Mouse (Mus musculus) cortical plate, adult 2 months (tissue): ENCODE results near the gene Crybb1.

Experiments
- CTCF ChIP-seq: fragments of 200-500 bp; IDR thresholded peaks from 2 replicates; pipeline ENCODE4 v1.5.1; 2011; ENCODE audit warnings: mild to moderate bottlenecking, control low read depth, low read length; ENCODE audit not compliant: insufficient read depth; ENCODE audit errors: extremely low read depth
- POLR2A ChIP-seq: fragments of 200-500 bp; IDR thresholded peaks from 2 replicates; pipeline ENCODE4 v1.6.1; 2011; ENCODE audit warnings: mild to moderate bottlenecking, low read length, control low read depth; ENCODE audit not compliant: insufficient read depth; ENCODE audit errors: extremely low read depth

DNA sequence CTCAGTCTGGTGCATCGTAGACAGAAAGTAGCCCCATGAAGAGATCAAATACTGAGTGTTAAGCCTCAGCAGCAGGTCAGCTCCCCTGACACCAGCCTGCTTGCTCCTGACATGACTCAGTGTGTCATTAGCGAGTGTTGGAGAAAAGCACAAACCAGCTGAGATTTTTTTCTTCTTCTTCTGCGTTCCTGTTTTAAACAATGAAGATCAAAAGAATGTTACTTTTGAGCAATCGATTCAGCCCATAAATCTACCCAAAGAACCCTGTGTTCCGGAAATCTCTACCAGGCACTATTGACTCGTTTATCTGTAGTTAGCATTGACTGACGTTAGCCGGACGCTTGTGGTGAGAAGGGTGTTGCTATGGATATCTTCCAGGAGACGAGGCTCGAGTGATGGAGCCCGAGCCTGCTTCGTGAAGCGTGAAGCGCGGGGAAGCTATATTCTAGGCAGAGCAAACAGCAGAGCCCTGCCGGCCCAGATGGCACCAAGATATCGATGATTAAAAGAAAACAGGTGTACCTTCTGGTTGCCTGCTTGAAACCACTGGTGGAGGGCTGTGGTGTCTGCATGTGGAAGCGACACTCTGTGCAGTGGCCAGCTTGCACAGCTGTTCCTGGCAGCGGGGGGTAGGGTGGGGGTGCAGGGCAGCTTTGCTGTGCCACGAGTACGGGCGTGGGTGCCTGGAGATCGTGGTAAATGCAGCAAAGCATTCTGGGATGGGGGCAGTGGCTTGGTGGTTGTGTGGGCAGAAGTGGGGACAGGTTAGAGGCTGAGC is 15.3 kb downstream of the Crybb1 start:
- no peak for TF ChIP-seq CTCF
- no peak for TF ChIP-seq POLR2A
